Mouse (Mus musculus) MEL (cell line): ENCODE data around the gene Plxna4. TPM values are rescaled to one million over a fixed set of nuclear protein-coding genes. Genes with fewer than 3 reads are reported as not detected.

Experiments used
- DNase-seq: peaks from one replicate; pipeline ENCODE4 v3.0.0; 2011; ENCODE audit warnings: low read depth, low spot score
- H3K27ac ChIP-seq: 2 replicates; pipeline ENCODE4 v1.5.1; 2012; ENCODE audit warnings: low read depth, mild to moderate bottlenecking, control low read depth, low read length, moderate library complexity; ENCODE audit not compliant: control insufficient read depth
- H3K27me3 ChIP-seq, 2 experiments: fragments of 150-350 bp in 1 of 2; sonication (generic) in 1 of 2; 2 replicates each; pipeline ENCODE4 v1.6.1; 2012; ENCODE audit warnings: low read length in 2 of 2, mild to moderate bottlenecking in 2 of 2, improper control_type of control experiment in 1 of 2, moderate library complexity in 1 of 2; ENCODE audit not compliant: insufficient read depth in 2 of 2, control insufficient read depth in 1 of 2
- H3K36me3 ChIP-seq, 2 experiments: 2 replicates each; pipeline ENCODE4 v1.6.1; 2012 to 2014; ENCODE audit warnings: low read length in 2 of 2, improper control_type of control experiment in 1 of 2, inconsistent platforms in 1 of 2, mild to moderate bottlenecking in 1 of 2; ENCODE audit not compliant: insufficient read depth in 2 of 2, control insufficient read depth in 1 of 2
- H3K4me1 ChIP-seq, 2 experiments: fragments of 150-350 bp in 1 of 2; sonication (generic) in 1 of 2; 2 replicates each; pipeline ENCODE4 v1.6.1; 2012; ENCODE audit warnings: low read length in 2 of 2, improper control_type of control experiment in 1 of 2, mild to moderate bottlenecking in 1 of 2; ENCODE audit not compliant: insufficient read depth in 2 of 2, control insufficient read depth in 1 of 2
- H3K4me3 ChIP-seq, 2 experiments: fragments of 150-350 bp in 1 of 2; sonication (generic) in 1 of 2; 2 replicates each; pipeline ENCODE4 v1.5.1; 2012; ENCODE audit warnings: low read depth in 2 of 2, low read length in 2 of 2, mild to moderate bottlenecking in 2 of 2, moderate library complexity in 2 of 2, control low read depth in 1 of 2, improper control_type of control experiment in 1 of 2; ENCODE audit not compliant: control insufficient read depth in 1 of 2, insufficient read depth in 1 of 2
- H3K79me2 ChIP-seq: 2 replicates; pipeline ENCODE4 v1.6.1; 2012; ENCODE audit warnings: mild to moderate bottlenecking, low read length, moderate library complexity; ENCODE audit not compliant: control insufficient read depth, poor library complexity, insufficient read depth
- H3K9ac ChIP-seq: 2 replicates; pipeline ENCODE4 v1.6.1; 2012; ENCODE audit warnings: low read depth, mild to moderate bottlenecking, control low read depth, low read length, moderate library complexity; ENCODE audit not compliant: control insufficient read depth, poor library complexity, severe bottlenecking
- H3K9me3 ChIP-seq: fragments of 150-350 bp; sonication (generic); replicated peaks from 2 replicates; pipeline ENCODE4 v1.6.1; 2012; ENCODE audit warnings: mild to moderate bottlenecking, low read length, improper control_type of control experiment, moderate library complexity; ENCODE audit not compliant: insufficient read depth
- BHLHE40 ChIP-seq: IDR thresholded peaks from 2 replicates; pipeline ENCODE4 v1.6.1; 2012; ENCODE audit warnings: low read depth, mild to moderate bottlenecking, inconsistent platforms, low read length, improper control_type of control experiment, borderline replicate concordance
- CHD1 ChIP-seq: IDR thresholded peaks from 2 replicates; pipeline ENCODE4 v1.6.1; 2012; ENCODE audit warnings: low read depth, mild to moderate bottlenecking, inconsistent platforms, low read length, improper control_type of control experiment
- CHD2 ChIP-seq: IDR thresholded peaks from 2 replicates; pipeline ENCODE4 v1.6.1; 2011; ENCODE audit warnings: low read length, improper control_type of control experiment
- CTCF ChIP-seq, 3 experiments: IDR thresholded peaks in 2 of 3; conservative IDR thresholded peaks in 1 of 3; 2 replicates each; pipeline ENCODE4 v1.5.1; 2011 to 2012; ENCODE audit warnings: low read length in 3 of 3, low read depth in 2 of 3, mild to moderate bottlenecking in 2 of 3, improper control_type of control experiment in 1 of 3, inconsistent platforms in 1 of 3, mixed read lengths in 1 of 3, moderate library complexity in 1 of 3; ENCODE audit not compliant: control insufficient read depth in 1 of 3, insufficient read depth in 1 of 3, poor library complexity in 1 of 3, severe bottlenecking in 1 of 3
- E2F4 ChIP-seq: IDR thresholded peaks from 2 replicates; pipeline ENCODE4 v1.6.1; 2011; ENCODE audit warnings: low read depth, low read length, improper control_type of control experiment, borderline replicate concordance
- ELF1 ChIP-seq: IDR thresholded peaks from 2 replicates; pipeline ENCODE4 v1.6.1; 2014; ENCODE audit warnings: low read depth, mild to moderate bottlenecking, inconsistent platforms, low read length, improper control_type of control experiment, moderate library complexity
- ETS1 ChIP-seq: IDR thresholded peaks from 2 replicates; pipeline ENCODE4 v1.6.1; 2012; ENCODE audit warnings: low read depth, mild to moderate bottlenecking, inconsistent platforms, low read length, improper control_type of control experiment, moderate library complexity
- GATA1 ChIP-seq: IDR thresholded peaks from 2 replicates; pipeline ENCODE4 v1.6.1; 2011; ENCODE audit warnings: low read depth, low read length, improper control_type of control experiment
- JUND ChIP-seq: IDR thresholded peaks from 2 replicates; pipeline ENCODE4 v1.6.1; 2011; ENCODE audit warnings: low read depth, mild to moderate bottlenecking, improper control_type of control experiment, low read length
- MAFK ChIP-seq: IDR thresholded peaks from 2 replicates; pipeline ENCODE4 v1.6.1; 2011; ENCODE audit warnings: low read depth, mild to moderate bottlenecking, low read length, improper control_type of control experiment, borderline replicate concordance
- MYC ChIP-seq: IDR thresholded peaks from 2 replicates; pipeline ENCODE4 v1.6.1; 2011; ENCODE audit warnings: low read depth, mild to moderate bottlenecking, low read length, improper control_type of control experiment, moderate library complexity
- NELFE ChIP-seq: IDR thresholded peaks from 2 replicates; pipeline ENCODE4 v1.6.1; 2011; ENCODE audit warnings: low read depth, low read length, improper control_type of control experiment
- POLR2A ChIP-seq, 2 experiments: IDR thresholded peaks; 2 replicates each; pipeline ENCODE4 v1.6.1; 2011 to 2012; ENCODE audit warnings: low read length in 2 of 2, mild to moderate bottlenecking in 2 of 2, control low read depth in 1 of 2, improper control_type of control experiment in 1 of 2, low read depth in 1 of 2, moderate library complexity in 1 of 2; ENCODE audit not compliant: control insufficient read depth in 1 of 2, insufficient read depth in 1 of 2, poor library complexity in 1 of 2
- POLR2AphosphoS2 ChIP-seq: IDR thresholded peaks from 2 replicates; pipeline ENCODE4 v1.6.1; 2011; ENCODE audit warnings: low read length, improper control_type of control experiment
- POLR2AphosphoS5 ChIP-seq: IDR thresholded peaks from 2 replicates; pipeline ENCODE4 v1.6.1; 2012; ENCODE audit warnings: low read depth, borderline replicate concordance, mild to moderate bottlenecking, inconsistent platforms, low read length, moderate library complexity, mixed read lengths
- RAD21 ChIP-seq: IDR thresholded peaks from 2 replicates; pipeline ENCODE4 v1.6.1; 2011; ENCODE audit warnings: mild to moderate bottlenecking, low read depth, low read length, improper control_type of control experiment
- SMC3 ChIP-seq: IDR thresholded peaks from 2 replicates; pipeline ENCODE4 v1.6.1; 2011; ENCODE audit warnings: low read depth, low read length, improper control_type of control experiment
- TBP ChIP-seq: IDR thresholded peaks from 2 replicates; pipeline ENCODE4 v1.8.0; 2011; ENCODE audit warnings: low read depth, low read length, improper control_type of control experiment
- USF1 ChIP-seq: IDR thresholded peaks from 2 replicates; pipeline ENCODE4 v1.6.1; 2014; ENCODE audit warnings: low read depth, mild to moderate bottlenecking, inconsistent platforms, low read length, improper control_type of control experiment, moderate library complexity
- ZC3H11A ChIP-seq: IDR thresholded peaks from 2 replicates; pipeline ENCODE4 v1.6.1; 2012; ENCODE audit warnings: low read depth, mild to moderate bottlenecking, inconsistent platforms, low read length, improper control_type of control experiment
- ZKSCAN1 ChIP-seq: IDR thresholded peaks from 2 replicates; pipeline ENCODE4 v1.6.1; 2012; ENCODE audit warnings: low read depth, mild to moderate bottlenecking, inconsistent platforms, low read length, improper control_type of control experiment, moderate library complexity
- ZNF384 ChIP-seq: IDR thresholded peaks from 2 replicates; pipeline ENCODE4 v1.6.1; 2012; ENCODE audit warnings: low read depth, mild to moderate bottlenecking, inconsistent platforms, low read length, improper control_type of control experiment
- polyA plus RNA-seq, 2 experiments: library from polyadenylated mRNA; stranded (reverse) in 1 of 2; unstranded in 1 of 2; fragments of >175 nt in 1 of 2; fragments of >200 nt in 1 of 2; gene quantifications; 2 replicates each; pipeline versions ENCODE4 v1.2.1 to v1.2.4; 2012; ENCODE audit warnings: low replicate concordance in 2 of 2, low read depth in 1 of 2; ENCODE audit not compliant: insufficient read length in 2 of 2, insufficient read depth in 1 of 2, missing spikeins in 1 of 2
- total RNA-seq: library from RNA; depleted of rRNA; stranded (reverse); fragments of 300-350 nt; gene quantifications from 2 replicates; pipeline ENCODE4 v1.2.3, GENCODE M21; 2012

Plxna4 gene
- total and polyA plus RNA-seq, 3 experiments = 0.01 TPM; not detected in 2

DNA sequence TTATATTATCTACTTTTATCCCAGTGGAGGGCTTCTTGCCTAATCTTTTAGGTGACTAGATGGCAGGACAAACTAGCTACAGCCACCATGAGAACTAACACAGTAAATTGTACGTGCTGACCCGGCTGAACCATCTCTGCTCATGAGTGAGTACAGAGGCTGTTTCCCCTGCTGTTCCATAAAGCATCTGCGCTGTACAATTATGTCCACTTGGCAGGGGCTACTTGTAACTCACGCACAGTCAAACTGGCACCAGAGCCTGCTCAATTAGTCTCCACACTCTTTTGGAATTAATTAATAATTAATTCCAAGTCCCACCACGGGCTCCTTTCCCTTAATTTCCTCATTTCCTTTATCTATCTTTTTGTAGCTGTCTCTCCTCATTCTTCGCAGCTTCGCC is 335.8 kb downstream of the Plxna4 start:
- Histone ChIP-seq H3K4me1 (no peaks in the 10 kb centered on the region), H3K4me3 (no peak overlapping the region), H3K9ac (no peak overlapping the region), H3K9me3 (no peaks in the 10 kb centered on the region), H3K27ac (no peak overlapping the region), H3K36me3 (no peaks in the 10 kb centered on the region), H3K27me3 (no peaks in the 10 kb centered on the region)
- TF ChIP-seq BHLHE40 (no peak), GATA1 (no peak), POLR2AphosphoS5 (no peak)
- TF ChIP-seq, all 39 proteins: peak for 0
- H3K79me2 ChIP-seq = no peaks in the 10 kb centered on the region
- DNase-seq = no peak

DNA sequence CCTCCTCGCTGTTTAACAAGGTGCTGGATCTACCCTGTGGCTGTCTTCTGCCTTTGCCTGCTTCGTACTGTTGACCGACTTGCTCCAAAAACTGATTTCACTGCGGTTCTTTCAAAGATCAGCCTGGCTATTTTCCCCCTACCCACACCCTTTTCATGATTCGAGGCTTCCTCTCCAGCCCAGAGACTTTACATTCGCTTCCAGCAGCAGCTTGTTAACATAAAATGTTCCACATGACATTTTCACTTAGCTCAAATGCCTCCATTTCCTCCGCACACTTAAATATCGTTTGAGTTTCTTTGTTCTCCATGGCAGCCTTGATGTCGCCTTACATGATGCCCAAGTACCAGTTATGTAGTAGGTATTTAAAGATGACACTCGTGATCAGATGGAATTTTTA is 336.3 kb downstream of the Plxna4 start:
- no peaks in the 10 kb centered on the region for H3K27me3 ChIP-seq

DNA sequence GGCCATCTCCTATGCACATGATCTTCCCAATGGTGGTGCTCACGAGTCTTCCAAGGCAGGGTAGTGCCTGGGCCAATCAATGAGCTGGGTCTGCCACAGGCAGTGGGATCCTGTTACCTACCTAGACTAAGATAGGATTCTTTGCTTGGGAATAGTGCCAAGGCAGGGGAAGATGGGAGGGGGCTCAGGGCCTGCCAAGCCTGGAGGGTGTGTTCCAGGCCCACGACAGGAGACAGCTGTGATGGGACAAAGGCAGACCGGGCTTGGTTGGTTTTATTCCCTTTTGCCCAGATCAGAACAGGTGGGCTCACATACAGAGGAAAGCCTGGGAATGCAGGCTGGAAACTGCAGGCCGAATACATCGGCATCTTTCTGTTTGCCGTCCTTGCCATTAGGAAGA is 342.0 kb downstream of the Plxna4 start:
- H3K27ac ChIP-seq = no peak overlapping the region
- no peaks in the 10 kb centered on the region for H3K9me3 ChIP-seq
- no peak for DNase-seq
- no peak for TF ChIP-seq CHD1
- TF ChIP-seq MYC = no peak
- no peak for TF ChIP-seq ETS1
- no peak for TF ChIP-seq POLR2A (IDR thresholded peaks at IDR 0.05; ENCODE audit: control insufficient read depth in 1 of 2, insufficient read depth in 1 of 2, low read depth in 1 of 2, low read length in 2 of 2, poor library complexity in 1 of 2)
- TF ChIP-seq TBP = no peak
- TF ChIP-seq CHD2 = no peak
- no peak for TF ChIP-seq ELF1
- no peak for TF ChIP-seq NELFE
- no peak for TF ChIP-seq ZKSCAN1
- TF ChIP-seq ZNF384 = no peak
- no peak for TF ChIP-seq RAD21
- TF ChIP-seq CTCF (IDR thresholded peaks at IDR 0.05 in 2 of 3, conservative IDR thresholded peaks at IDR 0.05 in 1 of 3; ENCODE audit: control insufficient read depth in 1 of 3, insufficient read depth in 1 of 3, low read depth in 2 of 3, low read length in 3 of 3, poor library complexity in 1 of 3, severe bottlenecking in 1 of 3) = no peak
- TF ChIP-seq JUND = no peak
- TF ChIP-seq MAFK = no peak
- TF ChIP-seq SMC3 = no peak
- no peak for TF ChIP-seq USF1
- no peaks in the 10 kb centered on the region for H3K4me1 ChIP-seq
- no peaks in the 10 kb centered on the region for H3K79me2 ChIP-seq
- H3K4me3 ChIP-seq = no peak overlapping the region
- H3K9ac ChIP-seq = no peak overlapping the region
- no peaks in the 10 kb centered on the region for H3K36me3 ChIP-seq
- no peaks in the 10 kb centered on the region for H3K27me3 ChIP-seq

More for the DNA sequence above, 336.3 kb downstream of the Plxna4 start:
- no peak overlapping the region for H3K4me3 ChIP-seq
- no peaks in the 10 kb centered on the region for H3K79me2 ChIP-seq
- no peaks in the 10 kb centered on the region for H3K4me1 ChIP-seq
- no peak for DNase-seq
- no peak overlapping the region for H3K9ac ChIP-seq
- H3K36me3 ChIP-seq = no peaks in the 10 kb centered on the region
- H3K9me3 ChIP-seq = no peaks in the 10 kb centered on the region
- no peak overlapping the region for H3K27ac ChIP-seq
- TF ChIP-seq MAFK (no peak), POLR2AphosphoS2 (no peak), SMC3 (no peak), ZC3H11A (no peak), E2F4 (no peak), BHLHE40 (no peak)
- TF ChIP-seq, all 39 proteins: peak for 0
